Mouse (Mus musculus): ENCODE results near the gene Ank3. TPM values are rescaled to one million over a fixed set of nuclear protein-coding genes. Genes with fewer than 3 reads are reported as not detected.
A peak's percentile ranks its signal among the peaks of the same experiment; 100 is the strongest.

Ank3 gene
- polyA plus RNA-seq, 1 experiment from 2014 or later, result 68.1 TPM

- no peak overlapping the region for H3K9ac ChIP-seq
- no peaks in the 10 kb centered on the region for H3K9me3 ChIP-seq
- no peak for ATAC-seq (ENCODE audit: low FRiP score)
- H3K27ac ChIP-seq, result no peak overlapping the region
- H3K4me3 ChIP-seq (replicated peaks), result no peak overlapping the region
- peaks cover 37% of the 10 kb centered on the region for H3K4me1 ChIP-seq
- H3K36me3 ChIP-seq (replicated peaks), result no peaks in the 10 kb centered on the region
- no peaks in the 10 kb centered on the region for H3K27me3 ChIP-seq
- no peak overlapping the region for H3K4me2 ChIP-seq
- WGBS, result 66% methylated on average over 5 of the region's 5 CpGs
These were observed 348.2 kb downstream of the Ank3 start for GRCm38 (mm10) chr10:69746730-69747129.

DNA sequence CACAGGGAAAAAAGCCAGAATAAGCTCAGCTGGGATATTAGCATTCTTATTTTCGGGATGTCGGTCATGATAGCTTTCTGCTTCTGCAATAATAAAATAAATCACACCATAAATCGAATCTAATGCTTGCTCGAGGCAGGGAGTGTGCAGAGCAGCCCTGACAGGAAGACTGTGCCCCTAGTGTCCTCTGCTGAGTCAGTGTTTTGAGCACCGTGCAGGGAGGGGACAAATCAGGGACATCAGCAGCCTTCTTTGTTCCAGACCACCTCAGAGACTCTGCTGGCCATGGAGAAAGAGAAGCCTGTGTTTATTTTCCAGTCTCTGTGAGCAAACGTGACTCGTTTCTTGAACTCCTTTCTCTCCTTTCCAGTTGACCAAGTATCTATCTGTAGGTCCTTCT is 352.8 kb downstream of the Ank3 start:
- H3K27ac ChIP-seq, result no peak overlapping the region
- no peak overlapping the region for H3K9ac ChIP-seq
- ATAC-seq (ENCODE audit: low FRiP score), result no peak
- H3K4me2 ChIP-seq, result no peak overlapping the region
- no peaks in the 10 kb centered on the region for H3K9me3 ChIP-seq
- no peaks in the 10 kb centered on the region for H3K27me3 ChIP-seq
- peaks cover 12% of the 10 kb centered on the region for H3K4me1 ChIP-seq
- H3K36me3 ChIP-seq (replicated peaks), result no peaks in the 10 kb centered on the region
- H3K4me3 ChIP-seq (replicated peaks), result no peak overlapping the region
- WGBS, result 58% methylated on average over 7 of the region's 7 CpGs

- WGBS, result 80% methylated on average over 11 of the region's 11 CpGs
- H3K4me2 ChIP-seq, result no peak overlapping the region
These were observed 354.9 kb downstream of the Ank3 start for GRCm38 (mm10) chr10:69753464-69753863.

GRCm38 (mm10) chr10:69756956-69757672 is 358.5 kb downstream of the Ank3 start:
- H3K4me1 ChIP-seq, result peaks cover 7% of the 10 kb centered on the region; the same call in 1 of the 2 replicates
- 86% methylated on average over 4 of the region's 4 CpGs for WGBS
- no peak for ATAC-seq (ENCODE audit: low FRiP score)
- no peaks in the 10 kb centered on the region for H3K27me3 ChIP-seq
- no peaks in the 10 kb centered on the region for H3K9me3 ChIP-seq
- H3K36me3 ChIP-seq (replicated peaks), result no peaks in the 10 kb centered on the region
- no peak overlapping the region for H3K4me2 ChIP-seq
- H3K4me3 ChIP-seq (replicated peaks), result no peak overlapping the region
- H3K27ac ChIP-seq, result no peak overlapping the region
- H3K9ac ChIP-seq, result no peak overlapping the region

More at GRCm38 (mm10) chr10:69753464-69753863, 354.9 kb downstream of the Ank3 start:
- ATAC-seq (ENCODE audit: low FRiP score), result no peak
- H3K27ac ChIP-seq, result no peak overlapping the region
- no peaks in the 10 kb centered on the region for H3K27me3 ChIP-seq
- H3K9me3 ChIP-seq, result no peaks in the 10 kb centered on the region
- no peaks in the 10 kb centered on the region for H3K36me3 ChIP-seq (replicated peaks)
- no peak overlapping the region for H3K4me3 ChIP-seq (replicated peaks)
- H3K9ac ChIP-seq, result no peak overlapping the region
- H3K4me1 ChIP-seq, result peaks cover 4% of the 10 kb centered on the region; the same call in 1 of the 2 replicates

GRCm38 (mm10) chr10:69762977-69763376 is 364.4 kb downstream of the Ank3 start:
- Histone ChIP-seq H3K4me2 (no peak overlapping the region), H3K9ac (no peak overlapping the region), H3K27ac (no peak overlapping the region), H3K36me3 (replicated peaks) (no peaks in the 10 kb centered on the region), H3K4me3 (replicated peaks) (no peak overlapping the region), H3K27me3 (no peaks in the 10 kb centered on the region), H3K9me3 (no peaks in the 10 kb centered on the region), H3K4me1 (peaks cover 14% of the 10 kb centered on the region)
- WGBS, result 79% methylated on average over 7 of the region's 7 CpGs
- no peak for ATAC-seq (ENCODE audit: low FRiP score)

DNA sequence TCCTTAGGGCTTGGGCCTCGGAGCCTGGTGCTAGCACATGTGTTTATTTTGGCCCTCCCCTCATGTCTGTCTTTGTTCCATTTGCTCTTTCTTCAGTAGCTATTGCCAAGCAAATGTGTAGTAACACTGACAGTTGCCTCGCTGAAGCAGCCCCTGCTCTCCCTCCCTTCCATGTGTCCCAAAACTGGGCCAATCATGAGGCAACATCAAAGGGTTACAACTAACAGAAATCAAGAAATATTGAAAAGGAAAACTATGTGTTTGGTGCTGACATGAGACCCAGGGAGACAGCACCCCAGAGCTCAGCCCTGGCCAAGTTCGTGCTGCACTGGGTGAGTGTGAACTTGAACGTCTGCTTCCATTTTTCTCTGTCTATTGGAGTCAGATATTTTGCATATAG is 365.8 kb downstream of the Ank3 start:
- no peak for ATAC-seq (ENCODE audit: low FRiP score)
- Histone ChIP-seq H3K9me3 (no peaks in the 10 kb centered on the region), H3K36me3 (replicated peaks) (no peaks in the 10 kb centered on the region), H3K27ac (0 out of 2 replicates have a peak overlapping the region, but pooled peaks have one; percentile 36), H3K4me3 (replicated peaks) (no peak overlapping the region), H3K27me3 (no peaks in the 10 kb centered on the region), H3K4me2 (no peak overlapping the region), H3K4me1 (peaks cover 14% of the 10 kb centered on the region), H3K9ac (no peak overlapping the region)
- 59% methylated on average over 4 of the region's 4 CpGs for WGBS

DNA sequence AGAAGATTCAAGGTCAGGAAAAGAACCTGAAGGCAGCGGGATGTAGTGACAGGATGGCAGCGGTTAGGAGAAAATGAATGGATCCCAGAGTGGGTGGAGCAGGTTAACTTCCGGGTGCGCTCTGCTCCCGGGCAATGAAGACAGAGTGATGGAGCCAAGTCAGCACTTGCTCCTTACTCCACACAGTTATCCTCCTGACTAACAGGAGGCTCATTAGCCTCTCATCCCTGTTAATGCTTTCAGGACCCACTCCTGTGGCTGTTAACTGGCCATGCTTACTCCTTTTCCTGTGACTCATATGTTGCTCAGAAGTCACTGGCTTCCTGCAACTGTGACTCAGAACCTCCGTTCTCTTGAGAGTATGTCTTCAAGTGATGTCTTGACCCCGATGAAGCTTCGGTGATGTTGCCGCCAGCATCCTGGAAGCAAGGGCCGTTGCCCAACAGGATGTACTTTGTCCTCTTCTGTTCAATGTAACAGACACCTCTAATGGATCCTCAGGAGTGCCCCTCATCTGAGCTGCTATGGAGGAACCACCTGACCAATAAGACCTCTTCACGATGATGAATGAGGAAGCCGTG is 378.6 kb downstream of the Ank3 start:
- Histone ChIP-seq H3K4me2 (no peak overlapping the region), H3K9me3 (no peaks in the 10 kb centered on the region)
- 94% methylated on average over 12 of the region's 12 CpGs for WGBS

GRCm38 (mm10) chr10:69777736-69778135 is 379.2 kb downstream of the Ank3 start:
- no peak for ATAC-seq (ENCODE audit: low FRiP score)
- 80% methylated on average over 11 of the region's 11 CpGs for WGBS

More for the DNA sequence above, 378.6 kb downstream of the Ank3 start:
- no peak overlapping the region for H3K9ac ChIP-seq
- no peak overlapping the region for H3K27ac ChIP-seq
- peaks cover 4% of the 10 kb centered on the region; the same call in 1 of the 2 replicates for H3K4me1 ChIP-seq
- no peaks in the 10 kb centered on the region for H3K36me3 ChIP-seq (replicated peaks)
- no peak for ATAC-seq (ENCODE audit: low FRiP score)
- H3K27me3 ChIP-seq, result no peaks in the 10 kb centered on the region
- H3K4me3 ChIP-seq (replicated peaks), result no peak overlapping the region

GRCm38 (mm10) chr10:69779246-69779645 is 380.7 kb downstream of the Ank3 start:
- no peaks in the 10 kb centered on the region for H3K9me3 ChIP-seq
- H3K4me2 ChIP-seq, result no peak overlapping the region
- no peaks in the 10 kb centered on the region for H3K36me3 ChIP-seq (replicated peaks)
- H3K27me3 ChIP-seq, result no peaks in the 10 kb centered on the region
- 87% methylated on average over 3 of the region's 3 CpGs for WGBS
- ATAC-seq (ENCODE audit: low FRiP score), result no peak
- H3K4me1 ChIP-seq, result peaks cover 4% of the 10 kb centered on the region; the same call in 1 of the 2 replicates
- no peak overlapping the region for H3K4me3 ChIP-seq (replicated peaks)
- H3K9ac ChIP-seq, result no peak overlapping the region
- no peak overlapping the region for H3K27ac ChIP-seq

More at GRCm38 (mm10) chr10:69777736-69778135, 379.2 kb downstream of the Ank3 start:
- Histone ChIP-seq H3K4me1 (peaks cover 4% of the 10 kb centered on the region; the same call in 1 of the 2 replicates), H3K4me3 (replicated peaks) (no peak overlapping the region), H3K9ac (no peak overlapping the region), H3K4me2 (no peak overlapping the region), H3K27me3 (no peaks in the 10 kb centered on the region), H3K27ac (no peak overlapping the region), H3K9me3 (no peaks in the 10 kb centered on the region), H3K36me3 (replicated peaks) (no peaks in the 10 kb centered on the region)

DNA sequence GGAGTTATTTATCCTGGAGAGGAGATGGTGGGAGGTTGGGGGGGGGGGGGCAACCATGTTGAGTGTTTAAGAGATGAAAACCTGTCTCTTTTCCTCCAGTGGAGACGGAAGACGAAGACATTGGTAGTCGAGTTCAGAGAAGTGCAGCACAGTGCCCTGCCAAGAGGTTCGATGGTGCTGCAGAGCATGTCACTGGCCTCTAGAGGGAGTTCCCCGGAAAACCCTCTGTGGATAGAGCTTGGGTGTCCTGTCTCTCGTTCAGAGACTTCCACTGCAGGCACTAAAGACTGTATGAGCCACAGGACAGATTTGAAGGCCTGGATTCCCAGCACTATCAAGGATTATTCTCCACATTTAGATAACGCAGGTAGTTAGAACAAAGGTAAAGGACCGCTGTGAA is 382.9 kb downstream of the Ank3 start:
- Histone ChIP-seq H3K4me3 (replicated peaks) (no peak overlapping the region), H3K9me3 (no peaks in the 10 kb centered on the region), H3K27me3 (no peaks in the 10 kb centered on the region), H3K4me2 (no peak overlapping the region), H3K4me1 (peaks cover 5% of the 10 kb centered on the region), H3K36me3 (replicated peaks) (no peaks in the 10 kb centered on the region), H3K9ac (no peak overlapping the region), H3K27ac (no peak overlapping the region)
- WGBS, result 29% methylated on average over 8 of the region's 8 CpGs
- peak; percentile 68 for ATAC-seq (ENCODE audit: low FRiP score)

GRCm38 (mm10) chr10:69785235-69785634 is 386.7 kb downstream of the Ank3 start:
- Histone ChIP-seq H3K4me3 (replicated peaks) (no peak overlapping the region), H3K36me3 (replicated peaks) (no peaks in the 10 kb centered on the region), H3K27me3 (no peaks in the 10 kb centered on the region), H3K9me3 (no peaks in the 10 kb centered on the region), H3K27ac (no peak overlapping the region), H3K4me1 (peaks cover 15% of the 10 kb centered on the region), H3K4me2 (no peak overlapping the region), H3K9ac (no peak overlapping the region)
- no peak for ATAC-seq (ENCODE audit: low FRiP score)
- WGBS, result 73% methylated on average over 7 of the region's 7 CpGs

DNA sequence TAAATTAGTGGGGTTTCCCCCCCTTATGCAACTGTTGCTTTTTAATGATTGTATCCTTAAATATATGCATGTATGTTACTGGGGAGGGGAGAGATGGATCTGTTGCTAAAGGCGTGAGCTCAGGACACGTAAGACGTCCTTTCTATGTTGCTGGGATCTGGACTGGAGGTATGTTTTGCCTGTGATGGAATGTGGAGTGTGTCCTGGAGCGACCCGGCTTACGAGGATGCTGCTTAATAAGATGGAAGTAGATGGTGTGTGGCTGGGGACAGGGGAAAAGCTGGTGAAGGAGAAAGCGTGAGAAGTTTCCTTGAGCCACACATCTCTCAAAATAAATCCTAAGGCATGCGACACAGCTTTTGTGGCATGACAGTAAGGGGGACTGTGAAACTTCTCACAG is 387.1 kb downstream of the Ank3 start:
- Histone ChIP-seq H3K9ac (no peak overlapping the region), H3K36me3 (replicated peaks) (no peaks in the 10 kb centered on the region), H3K4me3 (replicated peaks) (no peak overlapping the region), H3K9me3 (no peaks in the 10 kb centered on the region), H3K4me1 (peaks cover 15% of the 10 kb centered on the region), H3K4me2 (no peak overlapping the region), H3K27me3 (no peaks in the 10 kb centered on the region), H3K27ac (no peak overlapping the region)
- WGBS, result 81% methylated on average over 8 of the region's 8 CpGs
- ATAC-seq (ENCODE audit: low FRiP score), result no peak
